Mouse (Mus musculus): ENCODE results near the gene Ncoa1.
"Not testable (repeated sequence)": the region's sequence is repeated elsewhere in the genome, so short reads cannot be mapped to it uniquely, and the experiment has no call there.

Ncoa1 gene

GRCm38 (mm10) chr12:4396221-4396620 lies 80.8 kb downstream of the Ncoa1 start:
- no peak for DNase-seq (ENCODE audit: low read depth, low spot score)

GRCm38 (mm10) chr12:4392590-4392989 lies 84.4 kb downstream of the Ncoa1 start:
- DNase-seq (ENCODE audit: low read depth, low spot score): no peak

- no peak for DNase-seq (ENCODE audit: low read depth, low spot score)
Observed at GRCm38 (mm10) chr12:4392074-4392473, 84.9 kb downstream of the Ncoa1 start.

GRCm38 (mm10) chr12:4391256-4391655 lies 85.7 kb downstream of the Ncoa1 start:
- DNase-seq (ENCODE audit: low read depth, low spot score): no peak

- no peak for DNase-seq (ENCODE audit: low read depth, low spot score)
Observed at GRCm38 (mm10) chr12:4390721-4391120, 86.3 kb downstream of the Ncoa1 start.

- DNase-seq (ENCODE audit: low read depth, low spot score): no peak
Observed at GRCm38 (mm10) chr12:4386077-4386719, 90.8 kb downstream of the Ncoa1 start.

- no peak for DNase-seq (ENCODE audit: low read depth, low spot score)
Observed at GRCm38 (mm10) chr12:4383061-4383460, 93.9 kb downstream of the Ncoa1 start.

GRCm38 (mm10) chr12:4379298-4379957 lies 97.6 kb downstream of the Ncoa1 start:
- no peak for DNase-seq (ENCODE audit: low read depth, low spot score)

- no peak for DNase-seq (ENCODE audit: low read depth, low spot score)
Observed at GRCm38 (mm10) chr12:4376475-4376874, 100.5 kb downstream of the Ncoa1 start.

GRCm38 (mm10) chr12:4374816-4375493 lies 102.0 kb downstream of the Ncoa1 start:
- no peak for DNase-seq (ENCODE audit: low read depth, low spot score)

GRCm38 (mm10) chr12:4371406-4371805 lies 105.6 kb downstream of the Ncoa1 start:
- DNase-seq (ENCODE audit: low read depth, low spot score): no peak

GRCm38 (mm10) chr12:4365951-4366350 lies 111.0 kb downstream of the Ncoa1 start:
- no peak for DNase-seq (ENCODE audit: low read depth, low spot score)

- no peak for DNase-seq (ENCODE audit: low read depth, low spot score)
Observed at GRCm38 (mm10) chr12:4359475-4359874, 117.5 kb downstream of the Ncoa1 start.

GRCm38 (mm10) chr12:4358653-4359052 lies 118.3 kb downstream of the Ncoa1 start:
- not testable (repeated sequence) for DNase-seq (ENCODE audit: low read depth, low spot score)

- no peak for DNase-seq (ENCODE audit: low read depth, low spot score)
Observed at GRCm38 (mm10) chr12:4358100-4358499, 118.9 kb downstream of the Ncoa1 start.

- DNase-seq (ENCODE audit: low read depth, low spot score): no peak
Observed at GRCm38 (mm10) chr12:4356834-4357445, 120.0 kb downstream of the Ncoa1 start.

GRCm38 (mm10) chr12:4355019-4355730 lies 121.8 kb downstream of the Ncoa1 start:
- DNase-seq (ENCODE audit: low read depth, low spot score): peak; percentile 25

- peak; percentile 61 for DNase-seq (ENCODE audit: low read depth, low spot score)
Observed at GRCm38 (mm10) chr12:4343216-4343615, 133.8 kb downstream of the Ncoa1 start.

- DNase-seq (ENCODE audit: low read depth, low spot score): no peak
Observed at GRCm38 (mm10) chr12:4342087-4342486, 134.9 kb downstream of the Ncoa1 start.

GRCm38 (mm10) chr12:4340325-4340924 lies 136.6 kb downstream of the Ncoa1 start:
- no peak for DNase-seq (ENCODE audit: low read depth, low spot score)

- no peak for DNase-seq (ENCODE audit: low read depth, low spot score)
Observed at GRCm38 (mm10) chr12:4323604-4324003, 153.4 kb downstream of the Ncoa1 start.

Measured in forelimb bud, embryonic 11.5 days (tissue).